27 mouse cellular contexts compared by ENCODE assay signal in genomic region chr17:25294111-25294510, GRCm38 (mm10). TPM values are rescaled to one million over a fixed set of nuclear protein-coding genes. Genes with fewer than 3 reads are reported as not detected.
"Had no signal": no experiment of that assay in that cellular context is flagged by ENCODE, and none has a peak within 500 bp of the region (broad histone marks: within the 10 kb centered on the region; RNA-seq: fewer than 3 reads in every experiment).

No protein-coding gene starts in this region.

- H3K9ac ChIP-seq: limb, embryonic 13.5 days; liver, embryonic 13.5 days; lung, embryonic 14.5 days; midbrain, embryonic 12.5 days; midbrain, embryonic 15.5 days; neural tube, embryonic 13.5 days had no signal

- H3K27ac ChIP-seq: kidney, postnatal 0 days; limb, embryonic 13.5 days; liver, embryonic 13.5 days; macrophage; midbrain, embryonic 12.5 days; midbrain, embryonic 15.5 days; neural tube, embryonic 13.5 days; stomach, postnatal 0 days had no signal

- H3K4me3 ChIP-seq: limb, embryonic 13.5 days; liver, embryonic 13.5 days; midbrain, embryonic 12.5 days; midbrain, embryonic 15.5 days; neural tube, embryonic 13.5 days had no signal

- H3K9me3 ChIP-seq: limb, embryonic 13.5 days; liver, embryonic 13.5 days; midbrain, embryonic 12.5 days; midbrain, embryonic 15.5 days; neural tube, embryonic 13.5 days had no signal

- DNase-seq: kidney, adult 2 months; kidney, postnatal 25 days; left cerebral cortex, postnatal 4 days; liver, embryonic 13.5 days; lung, embryonic 14.5 days; thymus, adult 2 months; thymus, postnatal 14 days; thymus, postnatal 4 days had no signal

- H3K27me3 ChIP-seq: midbrain, embryonic 12.5 days; midbrain, embryonic 15.5 days; neural tube, embryonic 13.5 days had no signal

- H3K36me3 ChIP-seq: limb, embryonic 13.5 days; liver, embryonic 13.5 days; midbrain, embryonic 12.5 days; midbrain, embryonic 15.5 days; neural tube, embryonic 13.5 days had no signal

- H3K4me1 ChIP-seq: limb, embryonic 13.5 days; midbrain, embryonic 12.5 days; midbrain, embryonic 15.5 days; neural tube, embryonic 13.5 days had no signal

RNA-seq across cellular contexts. Expression of gene Prss34, which starts 4.1 kb away (rescaled TPM):
- total RNA-seq: layer of hippocampus, adult 8-10 months; layer of hippocampus, postnatal 10 days; left cerebral cortex, adult 8-10 months; left cerebral cortex, postnatal 14 days; liver, adult 2 months had no signal
- polyA plus RNA-seq: kidney, adult 2 months; kidney, embryonic 14.5 days; large intestine, adult 2 months; liver, adult 2 months; midbrain, embryonic 12.5 days; midbrain, embryonic 15.5 days; neural tube, embryonic 13.5 days had no signal

RNA-seq across cellular contexts. Expression of gene Prss28, which starts 14.3 kb away (rescaled TPM):
- total RNA-seq: layer of hippocampus, adult 8-10 months; layer of hippocampus, postnatal 10 days; left cerebral cortex, adult 8-10 months; left cerebral cortex, postnatal 14 days; left cerebral cortex, postnatal 4 days; liver, adult 2 months; neutrophil, adult 5-6 weeks had no signal
- polyA plus RNA-seq: kidney, adult 2 months; kidney, embryonic 14.5 days; kidney, postnatal 0 days; large intestine, adult 2 months; limb, embryonic 13.5 days; liver, adult 2 months; liver, embryonic 13.5 days; liver, embryonic 16.5 days; lung, embryonic 14.5 days; lung, postnatal 0 days; macrophage; midbrain, embryonic 12.5 days; midbrain, embryonic 15.5 days; neural tube, embryonic 13.5 days; stomach, embryonic 14.5 days; stomach, postnatal 0 days had no signal

RNA-seq across cellular contexts. Expression of gene Prss29, which starts 24.3 kb away (rescaled TPM):
- total RNA-seq: layer of hippocampus, adult 8-10 months; layer of hippocampus, postnatal 10 days; left cerebral cortex, adult 8-10 months; left cerebral cortex, postnatal 14 days; left cerebral cortex, postnatal 4 days; liver, adult 2 months; megakaryocyte, adult 5-6 weeks; neutrophil, adult 5-6 weeks had no signal
- polyA plus RNA-seq: kidney, adult 2 months; kidney, embryonic 14.5 days; kidney, postnatal 0 days; large intestine, adult 2 months; limb, embryonic 13.5 days; liver, adult 2 months; liver, embryonic 13.5 days; liver, embryonic 16.5 days; lung, embryonic 14.5 days; lung, postnatal 0 days; macrophage; midbrain, embryonic 12.5 days; midbrain, embryonic 15.5 days; neural tube, embryonic 13.5 days; stomach, embryonic 14.5 days; stomach, postnatal 0 days had no signal

RNA-seq across cellular contexts. Expression of gene Baiap3, which starts 37.9 kb away (rescaled TPM):
- polyA plus RNA-seq: macrophage had no signal
